Mouse (Mus musculus) central nervous system, embryonic 14 days (tissue): Measurements from ENCODE around the gene Tnfsf8. TPM values are rescaled to one million over a fixed set of nuclear protein-coding genes. Genes with fewer than 3 reads are reported as not detected.

Experiments used
- polyA plus RNA-seq: library from polyadenylated mRNA; depleted of rRNA; stranded (reverse); fragments of >200 nt; gene quantifications from 2 replicates; pipeline ENCODE4 v1.2.3, GENCODE M21; 2012; rRNA removed

The Tnfsf8 gene
- polyA plus RNA-seq: 0.05 and 0.06 TPM in 2 replicates

DNA sequence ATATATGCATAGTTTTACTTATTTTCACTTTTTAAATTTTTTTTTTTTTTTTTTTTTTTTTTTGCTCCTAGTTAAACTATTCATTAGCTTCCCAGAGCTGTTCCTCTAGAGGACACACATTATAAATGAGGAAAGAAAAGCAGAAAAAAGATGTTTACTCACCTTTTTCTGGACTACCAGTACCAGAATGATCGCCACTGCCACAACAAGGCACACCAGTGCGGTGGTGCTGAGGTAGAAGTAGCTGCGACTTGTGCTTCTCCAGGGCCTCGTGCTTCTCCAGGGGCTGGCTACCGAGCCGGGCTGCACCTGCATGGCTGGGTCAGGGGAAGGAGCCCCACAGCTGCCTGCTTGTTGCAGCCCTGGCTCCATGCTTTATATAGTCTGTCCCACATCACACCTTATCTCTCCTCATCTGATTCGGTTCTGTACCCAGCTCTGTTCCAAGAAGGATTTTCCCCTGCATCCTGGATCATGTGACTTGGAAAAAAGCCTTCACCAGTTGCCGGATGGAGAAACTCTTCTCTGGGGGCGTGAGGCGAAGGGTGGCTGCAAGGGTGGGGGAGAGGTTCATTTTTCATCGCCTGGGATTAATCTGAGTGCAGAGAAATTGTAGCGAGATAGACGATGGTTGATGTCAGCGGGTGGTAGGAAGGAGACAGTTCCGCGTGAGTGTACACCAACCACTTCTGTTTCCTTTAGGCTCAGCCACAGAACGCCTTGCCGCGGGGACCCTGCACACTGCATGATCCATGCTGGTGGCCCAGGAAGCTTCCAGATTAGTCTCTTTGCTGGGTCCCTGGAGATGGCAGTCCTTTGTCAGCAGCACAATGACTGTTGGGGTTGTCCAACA is at the start of gene Tnfsf8:
Tnfsf8 (minus strand) TSS at position 660 of the 853 bp plus-strand sequence.

Other genes with a start within 250 kb of the Tnfsf8 start
- not detected in 2 replicates for gene Tex48, start 238.9 kb downstream of the Tnfsf8 start, polyA plus RNA-seq
- gene Gm11214, start 198.0 kb downstream of the Tnfsf8 start, polyA plus RNA-seq: not detected in 2 replicates
- 0.03 TPM in 1 of 2 replicates, not detected in the other for gene Tnfsf15, start 116.2 kb downstream of the Tnfsf8 start, polyA plus RNA-seq
- 41.4 and 65.7 TPM in 2 replicates for gene Tnc, start 185.7 kb upstream of the Tnfsf8 start, polyA plus RNA-seq